Mouse (Mus musculus): Measurements from ENCODE around the gene Otub1.

Gene Otub1

DNA sequence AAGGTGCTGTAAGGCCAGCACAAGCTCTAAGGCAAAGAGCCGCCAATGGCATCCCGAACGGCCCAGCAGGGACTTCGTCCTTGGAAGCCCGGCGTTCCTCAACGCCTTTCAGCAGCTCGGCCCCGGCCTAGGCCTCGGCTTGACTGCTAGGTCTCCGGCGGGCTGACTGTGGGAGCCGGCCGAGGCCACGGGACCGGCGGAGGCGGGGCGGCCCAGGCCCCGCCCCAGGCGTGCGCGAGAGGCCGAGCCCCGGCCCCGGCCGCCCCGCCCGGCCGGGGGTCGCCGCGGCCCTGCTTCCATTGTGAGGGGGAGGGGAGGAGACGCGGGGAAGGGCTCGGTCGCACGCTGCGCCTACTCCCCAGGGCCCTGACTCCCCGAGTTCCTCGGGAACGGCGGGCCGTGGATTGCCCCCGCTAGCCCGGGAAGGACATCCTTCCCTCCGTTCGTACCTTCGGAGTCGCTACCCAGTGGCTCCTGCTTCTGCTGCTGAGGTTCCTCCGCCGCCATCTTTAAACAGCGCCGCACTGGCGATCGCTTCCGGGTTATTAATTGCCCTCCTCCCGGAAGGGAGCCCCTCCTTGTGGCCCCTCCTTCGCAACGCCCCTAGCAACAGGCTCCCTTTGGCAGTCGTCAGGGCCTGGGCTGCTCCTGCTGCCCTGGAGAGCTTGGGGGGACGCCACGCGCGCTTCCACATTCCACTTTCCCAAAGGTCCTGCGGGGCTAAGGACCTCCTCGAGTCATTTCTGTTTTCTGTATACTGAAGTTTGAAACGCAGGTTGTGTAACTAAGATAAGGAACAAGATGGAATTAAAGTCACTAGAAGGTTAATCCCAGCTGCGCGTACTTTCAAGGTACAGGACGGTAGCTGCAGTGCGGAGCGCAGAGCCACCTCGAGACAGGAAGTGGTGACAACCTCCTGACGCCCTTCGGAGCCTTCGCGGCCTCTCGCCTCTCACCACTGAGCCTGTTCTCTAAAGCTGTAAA lies at the start of gene Otub1:
Gene Otub1 (minus strand): TSS at position 564 of the 984 bp plus-strand sequence.
- DNase-seq (ENCODE audit: low read depth, low spot score), result peak; percentile 96

DNA sequence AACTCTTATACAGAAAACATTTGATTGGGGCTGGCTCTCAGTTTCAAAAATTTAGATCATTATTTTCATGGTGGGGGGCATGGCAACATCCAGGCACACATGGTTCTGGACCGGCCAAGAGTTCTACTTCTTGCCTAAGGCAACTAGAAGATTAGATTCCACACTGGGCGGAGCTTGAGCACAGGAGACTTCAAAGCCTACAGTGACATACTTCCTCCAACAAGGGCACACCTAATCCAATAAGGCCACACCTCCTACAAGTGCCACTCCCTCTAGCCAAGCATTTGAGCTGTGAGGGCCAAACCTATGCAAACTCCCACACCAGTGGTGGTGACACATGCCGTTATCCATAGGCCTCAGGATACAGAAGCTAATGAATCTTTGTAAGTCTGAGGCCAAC lies 39.9 kb upstream of the Otub1 start:
- DNase-seq (ENCODE audit: low read depth, low spot score), result no peak

DNA sequence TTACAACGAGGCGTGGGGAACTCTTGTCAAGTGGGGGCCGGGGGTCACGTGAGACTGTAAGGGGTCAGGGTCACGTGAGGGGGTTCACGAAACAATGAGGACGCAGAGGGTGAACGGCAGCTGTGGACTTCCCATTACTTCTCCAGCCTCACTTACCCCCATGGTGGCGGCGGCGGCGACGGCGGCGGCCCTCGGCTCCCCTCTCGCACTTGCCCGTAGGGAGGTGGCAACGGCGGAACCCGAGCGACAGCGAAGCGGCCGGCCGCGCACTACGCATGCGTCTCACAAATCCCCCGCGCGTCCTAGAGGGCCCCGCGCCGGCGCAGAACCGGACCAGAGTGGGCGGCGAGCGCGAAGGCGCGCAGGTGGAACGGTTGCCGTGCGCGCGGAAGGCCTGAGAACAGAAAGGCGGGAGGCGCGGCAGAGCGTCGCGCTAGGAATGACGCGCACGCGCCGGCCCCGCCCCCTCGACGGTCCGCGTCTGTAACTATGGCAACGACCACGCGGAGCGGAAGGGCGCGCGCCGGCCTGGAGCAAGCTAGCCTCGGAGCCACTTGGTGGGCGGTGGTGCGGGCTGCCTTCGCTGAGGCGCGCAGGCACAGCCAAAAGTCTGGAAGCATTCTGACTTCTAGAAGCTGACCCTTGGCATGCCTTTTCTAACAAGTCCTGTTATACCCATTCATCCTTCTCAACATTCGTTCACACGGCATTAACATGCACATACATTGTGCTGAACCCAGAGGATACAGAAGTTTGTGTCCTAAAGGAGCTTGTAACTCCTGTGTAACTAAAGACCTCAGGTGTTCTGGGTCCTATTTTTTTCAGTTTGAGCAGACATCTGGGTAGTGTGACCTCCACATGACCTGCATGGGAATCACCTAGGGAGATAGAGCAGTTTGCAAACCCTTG lies 34.9 kb upstream of the Otub1 start, which contains the start of gene Naa40:
Gene Naa40 (minus strand): TSS at position 402 of the 909 bp plus-strand sequence.
- DNase-seq (ENCODE audit: low read depth, low spot score), result peak; percentile 94

GRCm38 (mm10) chr19:7240291-7240690 lies 34.2 kb upstream of the Otub1 start:
- DNase-seq (ENCODE audit: low read depth, low spot score), result no peak

GRCm38 (mm10) chr19:7239574-7239973 lies 33.5 kb upstream of the Otub1 start:
- no peak for DNase-seq (ENCODE audit: low read depth, low spot score)

DNA sequence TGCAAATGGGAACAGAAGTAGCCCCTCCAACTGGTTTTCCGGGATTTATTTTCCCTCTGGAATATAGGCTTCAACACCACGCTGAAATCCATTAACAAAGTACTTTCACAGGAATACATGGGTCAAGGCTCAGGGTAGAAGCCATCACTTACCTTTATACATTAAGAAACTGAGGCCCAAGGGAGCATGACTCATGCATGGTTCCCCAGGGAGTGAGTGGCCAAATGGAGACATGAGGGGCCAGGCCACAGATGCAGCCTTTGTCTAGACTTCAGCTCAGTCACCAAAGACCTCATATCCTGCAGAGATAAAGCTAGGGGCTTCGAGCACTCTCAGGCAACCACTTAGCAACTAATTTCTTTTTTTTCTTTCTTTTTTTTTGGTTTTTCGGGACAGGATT lies 30.6 kb upstream of the Otub1 start:
- DNase-seq (ENCODE audit: low read depth, low spot score), result no peak

DNA sequence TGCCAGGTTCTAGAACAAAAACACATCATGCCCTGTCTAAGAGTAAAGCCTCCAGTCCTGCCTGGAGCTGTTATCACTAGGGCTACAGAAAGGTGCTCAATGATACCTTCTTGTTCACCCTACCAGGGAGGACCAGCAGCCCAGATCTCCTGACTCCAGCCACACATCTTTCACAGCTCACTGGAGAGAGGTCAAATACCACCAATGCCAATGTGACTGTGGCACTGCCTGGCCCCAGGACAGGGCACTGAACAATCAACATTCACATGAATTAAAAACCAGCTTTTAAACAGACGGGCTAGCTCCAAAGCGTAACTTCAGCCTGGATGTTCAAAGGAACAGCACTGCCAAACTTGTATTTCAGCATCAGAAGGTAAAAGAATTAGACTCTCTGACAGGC lies 29.9 kb upstream of the Otub1 start:
- DNase-seq (ENCODE audit: low read depth, low spot score), result no peak

DNA sequence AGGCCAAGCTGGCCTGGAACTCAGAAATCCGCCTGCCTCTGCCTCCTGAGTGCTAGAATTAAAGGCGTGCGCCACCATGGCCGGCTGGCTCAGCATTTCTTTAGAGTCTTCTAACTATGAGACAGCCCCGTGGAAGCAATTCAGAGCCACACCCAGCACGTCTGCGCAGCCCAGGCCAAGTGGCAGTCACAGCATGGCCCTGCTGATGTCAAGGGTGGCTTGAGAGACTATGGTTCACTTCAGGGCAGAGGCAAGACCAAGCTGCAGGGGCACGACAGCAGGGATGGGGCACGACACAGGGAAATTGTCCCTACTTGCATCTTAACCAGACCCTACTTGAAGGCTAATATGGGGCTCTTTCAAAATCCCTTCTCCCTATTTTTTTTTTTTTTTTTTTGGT lies 29.3 kb upstream of the Otub1 start:
- DNase-seq (ENCODE audit: low read depth, low spot score), result no peak

DNA sequence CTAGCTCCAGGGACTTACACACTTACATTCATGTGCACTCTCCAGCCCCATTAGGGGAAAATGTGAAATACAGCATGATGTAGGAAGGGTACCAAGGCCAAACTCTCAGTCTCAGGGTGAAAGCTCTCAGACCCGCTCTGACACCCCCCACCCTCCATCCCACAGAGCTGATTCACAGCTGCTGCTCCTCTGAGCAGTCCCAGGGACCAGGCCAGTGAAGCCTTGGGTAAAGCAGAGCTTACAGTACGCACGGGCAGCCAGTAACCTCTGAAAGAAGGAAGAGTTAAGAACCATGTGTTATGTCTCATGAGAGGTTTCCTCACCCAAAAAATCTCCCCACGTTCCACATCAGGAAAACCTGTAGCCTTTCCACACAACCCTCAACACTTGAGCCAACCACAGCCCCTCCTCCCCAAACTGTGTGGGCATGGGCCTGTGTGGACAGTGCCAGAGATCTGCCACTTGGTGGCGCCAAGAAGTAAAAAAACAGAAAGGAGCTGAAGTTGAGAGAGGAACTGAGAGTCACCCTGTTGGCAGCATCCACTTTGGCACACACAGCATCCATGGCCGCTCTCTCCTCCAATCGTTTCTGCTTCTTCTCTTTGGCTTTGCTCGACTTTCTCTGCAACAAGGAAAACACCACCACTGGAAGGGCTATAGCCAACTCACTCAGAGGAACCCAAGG lies 28.6 kb upstream of the Otub1 start:
- DNase-seq (ENCODE audit: low read depth, low spot score), result peak; percentile 61

- no peak for DNase-seq (ENCODE audit: low read depth, low spot score)
Observed at GRCm38 (mm10) chr19:7226511-7226914, 20.4 kb upstream of the Otub1 start.

DNA sequence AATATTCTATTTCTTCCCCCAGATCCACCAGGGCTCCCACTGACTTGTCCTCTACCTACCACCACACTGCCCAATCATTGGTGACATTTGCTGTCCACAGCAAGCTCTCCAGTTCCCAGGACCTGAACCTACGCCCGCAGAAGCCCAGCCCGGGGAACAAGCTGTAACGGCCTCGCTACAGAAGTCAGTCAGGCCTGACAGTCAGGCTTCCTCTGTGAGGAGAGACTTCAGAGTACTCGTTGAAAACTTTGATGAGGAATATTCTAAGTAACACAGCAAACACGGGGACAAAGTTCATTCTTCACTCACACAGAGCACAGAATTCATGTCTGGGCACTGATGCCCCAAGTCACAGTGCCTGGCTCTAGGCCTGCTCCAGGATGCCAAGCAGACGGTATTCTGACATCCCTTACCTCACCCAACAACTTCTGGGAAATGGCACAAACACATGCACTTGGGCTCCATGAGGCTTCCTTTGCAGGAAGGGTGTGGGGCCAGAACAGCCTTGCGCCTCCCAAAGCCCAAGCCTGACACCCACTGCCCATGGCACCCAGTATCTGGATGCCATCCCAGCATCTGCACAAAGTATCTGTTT lies 19.1 kb upstream of the Otub1 start:
- no peak for DNase-seq (ENCODE audit: low read depth, low spot score)

GRCm38 (mm10) chr19:7224253-7224652 lies 18.1 kb upstream of the Otub1 start:
- no peak for DNase-seq (ENCODE audit: low read depth, low spot score)

DNA sequence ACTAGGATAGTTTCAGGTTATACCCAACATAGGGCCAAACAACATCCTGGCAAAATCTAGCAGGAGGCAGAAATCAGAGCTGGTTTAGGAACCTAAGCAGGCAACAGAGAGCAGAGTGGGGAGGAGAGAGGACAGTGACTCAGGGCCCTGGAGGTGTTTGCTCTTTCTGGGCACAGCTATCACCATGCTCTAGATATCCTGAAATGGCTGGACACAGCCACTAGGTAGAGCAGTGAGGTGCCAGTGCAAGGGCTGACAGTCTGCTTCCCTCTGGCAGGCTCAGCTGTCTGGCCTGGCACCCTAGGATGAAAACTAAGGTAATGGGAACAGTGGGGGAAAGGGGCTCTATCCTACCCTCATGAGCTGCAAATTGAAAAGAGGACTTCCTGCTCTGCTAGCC lies 17.4 kb upstream of the Otub1 start:
- DNase-seq (ENCODE audit: low read depth, low spot score), result no peak

GRCm38 (mm10) chr19:7222196-7222595 lies 16.1 kb upstream of the Otub1 start:
- no peak for DNase-seq (ENCODE audit: low read depth, low spot score)

GRCm38 (mm10) chr19:7218753-7219152 lies 12.6 kb upstream of the Otub1 start:
- DNase-seq (ENCODE audit: low read depth, low spot score), result no peak

GRCm38 (mm10) chr19:7217926-7218267 lies 11.8 kb upstream of the Otub1 start:
- DNase-seq (ENCODE audit: low read depth, low spot score), result no peak

GRCm38 (mm10) chr19:7217162-7217925 lies 11.2 kb upstream of the Otub1 start, which contains the start of gene Cox8a:
Gene Cox8a (minus strand): TSS chr19:7217616.
- peak; percentile 97 for DNase-seq (ENCODE audit: low read depth, low spot score)

DNA sequence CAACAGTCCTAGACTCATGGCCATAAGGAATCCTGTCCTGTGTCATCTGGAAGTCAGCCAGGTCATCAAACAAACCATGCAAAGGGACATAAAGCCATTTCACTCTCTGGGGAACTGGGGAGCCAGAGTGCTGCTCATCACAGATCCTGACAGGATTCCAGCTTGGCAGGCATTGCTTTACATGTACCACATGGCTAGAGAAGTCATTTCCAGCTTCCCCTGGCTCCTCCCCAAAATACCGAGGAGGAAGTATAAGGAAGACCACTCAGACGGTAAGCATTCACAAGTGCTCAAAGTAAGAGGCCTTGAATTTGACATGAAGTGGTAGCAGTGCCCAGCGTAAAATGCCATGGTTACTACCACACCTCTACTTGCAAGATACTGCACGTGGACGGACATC lies 8.4 kb upstream of the Otub1 start:
- no peak for DNase-seq (ENCODE audit: low read depth, low spot score)

GRCm38 (mm10) chr19:7213010-7213409 lies 6.9 kb upstream of the Otub1 start:
- no peak for DNase-seq (ENCODE audit: low read depth, low spot score)

DNA sequence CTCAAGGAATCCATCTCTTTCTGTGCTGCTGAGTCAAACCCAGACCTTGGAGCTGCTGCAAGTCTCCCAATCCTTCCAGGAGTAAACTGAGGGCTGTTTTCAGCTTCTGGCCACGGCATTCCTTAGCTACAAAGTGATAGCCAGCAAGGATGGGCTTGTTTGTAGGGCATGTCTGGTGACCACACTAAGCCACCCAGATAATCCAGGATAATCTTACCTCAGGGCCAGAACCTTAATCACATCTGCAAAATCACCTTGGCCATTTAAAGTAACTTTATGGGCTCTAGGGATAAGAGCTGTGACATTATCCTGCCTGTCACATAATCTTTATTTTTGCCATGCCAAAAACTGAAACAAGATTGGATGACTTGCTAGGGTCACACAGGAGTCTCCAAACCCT lies 6.1 kb upstream of the Otub1 start:
- DNase-seq (ENCODE audit: low read depth, low spot score), result no peak
